Mouse (Mus musculus): ENCODE data around the gene Sirt3.
"Not testable (repeated sequence)": the region's sequence is repeated elsewhere in the genome, so short reads cannot be mapped to it uniquely, and the experiment has no call there.

Sirt3 gene

DNA sequence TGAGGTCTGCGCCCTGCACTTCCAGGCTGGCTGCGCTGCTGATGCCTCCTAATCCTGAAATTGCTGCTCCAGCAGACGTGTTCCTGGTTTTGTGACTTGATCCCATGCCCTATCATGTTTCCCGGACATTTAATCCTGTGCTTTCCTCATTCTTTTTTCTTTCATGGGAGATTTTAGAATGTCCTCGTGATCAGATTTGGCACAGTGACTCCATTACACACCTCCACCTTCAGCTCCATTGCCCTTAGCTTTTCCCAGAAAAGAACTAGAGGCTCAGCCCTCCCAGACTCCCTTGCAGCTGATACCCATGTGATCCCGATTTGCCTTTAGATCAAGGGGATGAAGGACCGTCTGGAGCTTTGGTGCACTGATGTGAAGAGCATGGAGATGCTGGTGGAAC, 15.8 kb upstream of the Sirt3 start:
- DNase-seq (ENCODE audit: low read depth) = no peak

DNA sequence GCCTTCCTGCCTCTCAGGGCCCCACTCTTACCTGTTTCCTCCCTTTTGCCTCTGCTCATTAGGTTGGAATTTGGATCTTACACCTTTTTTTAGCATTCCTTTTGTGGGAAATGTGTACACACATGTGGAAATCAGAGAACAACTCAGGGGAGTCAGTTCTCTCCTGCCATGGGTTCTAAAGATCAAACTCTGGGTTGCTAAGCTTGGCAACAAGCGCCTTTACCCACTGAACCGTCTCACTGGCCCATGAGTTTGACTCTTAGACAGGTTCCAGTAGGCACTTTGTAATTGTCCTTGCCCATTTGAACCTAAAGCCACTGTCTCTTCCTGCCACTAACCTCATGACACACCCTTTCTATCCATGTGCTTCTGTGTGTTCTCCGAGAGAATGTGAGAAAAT, 12.5 kb upstream of the Sirt3 start:
- DNase-seq (ENCODE audit: low read depth) = no peak

DNA sequence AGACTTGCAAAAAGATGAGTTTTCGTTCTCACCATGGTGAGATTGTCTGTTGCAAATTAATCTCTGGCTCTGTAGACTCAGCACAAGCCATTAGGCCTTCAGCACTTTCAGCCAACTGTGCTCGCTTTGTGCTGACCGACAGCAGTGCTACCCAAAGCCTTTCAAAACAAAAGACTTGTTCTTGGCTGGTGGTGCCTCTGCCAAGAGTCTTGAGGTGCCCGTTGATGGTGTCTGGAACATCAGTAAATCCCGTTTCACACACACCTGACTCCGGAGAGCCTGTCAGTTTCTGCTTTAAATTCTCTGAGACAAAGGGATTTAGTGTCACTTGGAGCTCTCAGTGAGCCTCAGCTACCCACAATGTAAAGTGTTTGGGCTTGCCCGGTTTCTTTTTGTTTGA, 11.9 kb upstream of the Sirt3 start:
- no peak for DNase-seq (ENCODE audit: low read depth)

DNA sequence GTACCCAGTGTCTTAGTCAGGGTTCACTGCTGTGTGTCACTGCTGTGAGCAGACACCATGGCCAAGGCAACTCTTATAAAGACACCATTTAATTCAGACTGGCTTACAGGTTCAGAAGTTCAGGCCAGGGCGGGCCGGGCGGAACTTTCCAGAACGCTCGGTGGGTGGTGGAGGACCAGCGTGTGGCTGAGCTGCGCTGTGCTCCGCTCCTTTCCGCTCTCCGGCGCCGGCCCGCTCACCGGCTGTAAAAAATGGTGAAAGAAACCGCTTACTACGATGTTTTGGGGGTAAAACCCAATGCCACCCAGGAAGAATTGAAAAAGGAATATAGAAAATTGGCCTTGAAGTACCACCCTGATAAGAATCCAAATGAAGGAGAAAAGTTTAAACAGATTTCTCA, 8.5 kb upstream of the Sirt3 start:
- DNase-seq (ENCODE audit: low read depth) = not testable (repeated sequence)

DNA sequence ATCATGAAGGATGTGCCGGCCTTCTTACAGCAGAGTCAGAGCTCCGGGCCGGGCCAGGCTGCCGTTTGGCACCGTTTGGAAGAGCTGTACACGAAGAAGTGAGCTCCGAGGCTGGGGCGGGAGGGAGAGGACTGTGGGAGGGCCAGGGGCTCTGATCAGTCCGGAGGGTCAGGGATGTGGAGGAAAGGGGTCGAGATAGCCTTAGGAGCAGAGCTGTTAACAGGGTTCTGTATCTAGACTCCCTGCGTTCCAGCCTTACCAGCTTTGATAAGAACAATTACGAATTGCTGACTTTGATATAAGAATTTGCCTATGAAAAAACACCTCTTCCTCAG, 327 bp upstream of the Sirt3 start:
- DNase-seq (ENCODE audit: low read depth) = no peak

DNA sequence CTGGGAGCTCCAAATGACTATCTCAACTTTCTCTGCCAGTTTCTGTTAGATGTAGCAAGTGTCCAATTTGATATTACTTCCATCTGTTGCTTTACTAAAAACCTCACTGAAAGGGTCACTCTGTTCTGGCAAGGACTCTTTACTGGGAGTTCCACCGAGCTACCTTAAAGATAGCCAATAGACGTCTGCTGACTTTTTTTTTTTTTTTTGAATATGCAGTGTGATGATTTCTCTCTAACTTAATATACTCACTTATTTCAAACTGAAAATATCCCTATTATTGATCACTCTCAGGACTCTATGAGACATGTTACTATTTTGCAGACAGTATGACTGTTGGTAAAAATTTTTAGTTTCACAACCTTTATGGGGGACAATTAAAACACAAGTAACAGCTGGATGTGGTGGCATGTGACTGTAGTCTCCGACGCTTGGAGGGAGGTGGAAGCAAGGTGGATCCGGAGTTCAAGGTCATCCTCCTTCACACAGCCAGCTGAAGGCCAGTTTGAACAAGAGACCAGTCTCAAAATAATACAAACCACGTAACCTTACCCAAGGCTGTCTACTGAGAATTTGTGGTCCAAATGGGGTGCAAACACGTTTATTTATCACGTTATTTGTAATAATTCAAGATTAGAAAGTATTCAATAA, 1.1 kb downstream of the Sirt3 start:
- no peak for DNase-seq (ENCODE audit: low read depth)

DNA sequence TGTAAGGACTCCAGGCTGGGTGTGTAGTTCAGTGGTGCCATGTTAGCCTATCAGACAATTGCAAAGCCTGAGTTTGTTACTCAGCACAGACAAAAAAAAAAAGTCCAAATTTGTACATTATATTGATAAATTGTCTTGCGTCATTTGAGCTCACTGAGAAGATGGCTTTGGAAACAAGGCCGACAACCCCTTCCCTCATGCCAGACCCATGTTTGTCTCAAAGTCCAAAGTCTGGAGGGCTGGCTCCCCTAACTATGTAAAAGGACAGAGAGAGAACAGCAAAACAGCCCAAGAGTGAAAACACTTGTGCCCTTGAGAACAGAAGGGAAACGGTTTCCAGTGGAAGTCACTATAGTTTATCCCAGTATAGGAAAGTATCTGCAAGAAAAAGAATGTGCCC, 1.7 kb downstream of the Sirt3 start:
- no peak for DNase-seq (ENCODE audit: low read depth)

DNA sequence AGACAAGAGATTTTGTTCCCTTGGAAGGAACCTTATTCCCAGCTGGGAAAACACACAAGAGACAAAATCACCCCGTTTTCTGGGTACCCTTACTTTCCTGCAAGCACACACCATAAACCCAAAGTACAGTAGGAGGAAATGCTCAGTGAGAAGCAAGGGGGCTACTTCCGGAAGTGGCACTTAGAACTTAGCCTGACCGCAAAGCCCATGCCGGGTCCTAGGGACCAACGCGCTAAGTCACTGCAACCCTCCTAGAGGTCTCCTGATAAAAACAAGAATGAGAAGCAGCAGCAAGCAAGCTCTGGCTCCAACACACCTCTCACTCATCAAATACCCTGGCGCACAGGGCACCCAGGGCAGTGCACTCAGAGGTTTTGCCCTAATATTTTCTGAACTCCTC, 2.8 kb downstream of the Sirt3 start:
- DNase-seq (ENCODE audit: low read depth) = no peak

DNA sequence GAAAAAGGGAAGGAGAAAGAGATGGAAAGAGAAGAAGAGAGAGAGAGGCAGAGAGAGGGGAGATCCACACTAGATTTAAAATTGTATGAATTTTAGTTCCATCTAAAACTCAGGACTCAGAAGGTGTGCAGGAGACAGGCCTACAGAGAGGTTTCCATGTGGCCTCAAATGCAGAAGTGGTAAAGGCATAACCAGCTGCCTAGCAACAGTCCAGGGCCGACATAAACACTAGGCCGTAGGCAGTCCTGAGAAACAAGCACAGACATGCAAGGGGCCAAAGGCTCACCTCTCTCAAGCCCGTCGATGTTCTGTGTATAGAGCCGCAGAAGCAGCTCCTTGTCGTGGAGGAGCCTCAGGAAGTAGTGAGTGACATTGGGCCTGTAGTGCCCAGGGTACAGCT, 4.7 kb downstream of the Sirt3 start:
- DNase-seq (ENCODE audit: low read depth) = peak; percentile 41

DNA sequence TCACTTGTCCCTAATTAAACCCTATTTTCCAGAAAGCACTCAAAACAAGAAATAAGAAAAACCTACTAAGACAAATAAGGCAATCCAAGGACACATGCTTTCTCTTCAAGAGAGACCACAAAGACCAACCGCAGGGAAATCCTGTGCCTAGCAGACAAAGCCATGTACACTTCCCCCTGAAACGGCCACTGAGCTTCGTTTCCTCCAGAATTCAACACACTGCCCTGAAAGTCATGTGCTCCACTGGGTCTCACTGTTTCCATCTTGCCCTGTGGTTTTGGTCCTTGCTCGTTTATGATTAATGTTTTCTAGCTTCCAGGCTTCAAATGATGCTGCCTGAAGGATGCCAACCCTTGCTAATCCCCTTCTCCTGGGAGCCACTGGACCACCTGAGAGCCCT, 7.9 kb downstream of the Sirt3 start:
- peak; percentile 54 for DNase-seq (ENCODE audit: low read depth)

DNA sequence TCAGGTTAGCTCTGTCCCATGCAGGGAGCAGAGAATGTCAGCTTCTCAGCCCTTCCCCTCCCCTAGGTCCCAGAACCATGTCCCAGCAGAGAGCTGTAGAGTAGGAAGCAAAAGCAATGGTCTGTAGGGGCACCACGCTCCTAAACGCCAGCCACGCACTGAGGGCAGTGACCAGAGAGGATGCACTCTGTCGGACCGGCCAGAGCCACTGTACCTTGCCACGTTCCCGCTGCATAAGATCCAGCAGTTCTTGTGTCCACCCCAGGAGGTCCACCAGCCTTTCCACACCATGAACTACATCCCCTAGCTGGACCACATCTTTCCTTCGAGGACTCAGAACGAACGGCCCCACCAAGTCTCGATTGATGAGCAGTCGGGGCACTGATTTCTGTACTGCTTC, 17.3 kb downstream of the Sirt3 start:
- DNase-seq (ENCODE audit: low read depth) = no peak

DNA sequence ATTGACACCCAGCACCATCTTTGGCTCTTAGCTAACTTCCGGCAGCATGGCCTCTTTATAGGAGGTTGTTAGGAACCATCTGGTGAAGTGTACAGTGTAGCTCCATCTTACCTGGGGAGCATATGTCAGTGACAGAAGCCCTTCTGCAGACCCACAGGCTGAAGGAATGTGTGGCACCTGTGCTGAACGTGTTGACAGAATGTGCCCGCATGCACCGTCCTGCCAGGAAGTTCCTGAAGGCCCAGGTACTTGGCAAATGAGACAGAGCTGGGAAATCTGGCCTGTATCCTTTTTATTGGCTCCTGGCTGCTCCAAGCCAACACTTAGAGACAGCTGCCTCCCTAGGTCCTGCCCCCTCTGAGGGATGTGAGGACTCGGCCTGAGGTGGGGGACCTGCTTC, 21.4 kb downstream of the Sirt3 start:
- no peak for DNase-seq (ENCODE audit: low read depth)

DNA sequence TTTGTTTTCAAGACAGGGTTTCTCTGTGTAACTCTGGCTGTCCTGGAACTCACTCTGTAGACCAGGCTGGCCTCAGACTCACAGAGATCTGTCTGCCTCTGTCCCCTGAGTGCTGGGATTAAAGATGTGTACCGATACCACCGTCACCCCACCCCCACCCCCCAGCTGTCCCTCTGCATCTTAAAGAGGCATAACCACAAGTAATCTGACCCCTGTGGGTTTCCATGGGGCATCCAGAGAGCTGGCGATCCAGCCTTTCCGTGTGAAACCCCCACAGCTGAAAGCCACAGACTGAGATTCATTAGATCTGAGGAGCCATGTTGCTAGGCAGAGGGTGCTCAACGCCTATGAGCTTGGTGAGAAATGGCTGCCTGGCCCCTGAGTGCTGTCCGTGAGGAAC, 22.1 kb downstream of the Sirt3 start:
- no peak for DNase-seq (ENCODE audit: low read depth)

DNA sequence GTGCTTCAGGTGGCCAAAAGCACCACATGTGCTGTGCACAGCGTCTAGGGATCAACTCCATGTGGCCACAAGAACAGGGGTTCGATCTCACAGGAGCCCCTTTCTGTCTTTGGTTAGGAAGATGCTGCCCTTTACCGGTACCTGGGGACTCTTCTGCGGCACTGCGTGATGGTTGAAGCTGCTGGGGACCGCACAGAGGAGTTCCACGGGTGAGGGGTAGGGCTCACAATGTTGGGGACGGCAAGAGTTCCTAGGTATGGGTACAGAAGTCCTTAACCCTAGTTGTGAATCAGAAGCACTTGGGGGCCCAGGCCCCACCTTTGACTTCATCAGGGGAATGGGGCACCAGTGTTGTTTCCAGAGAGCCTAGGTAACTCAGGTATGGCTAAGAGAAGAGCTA, 23.4 kb downstream of the Sirt3 start:
- DNase-seq (ENCODE audit: low read depth) = no peak

DNA sequence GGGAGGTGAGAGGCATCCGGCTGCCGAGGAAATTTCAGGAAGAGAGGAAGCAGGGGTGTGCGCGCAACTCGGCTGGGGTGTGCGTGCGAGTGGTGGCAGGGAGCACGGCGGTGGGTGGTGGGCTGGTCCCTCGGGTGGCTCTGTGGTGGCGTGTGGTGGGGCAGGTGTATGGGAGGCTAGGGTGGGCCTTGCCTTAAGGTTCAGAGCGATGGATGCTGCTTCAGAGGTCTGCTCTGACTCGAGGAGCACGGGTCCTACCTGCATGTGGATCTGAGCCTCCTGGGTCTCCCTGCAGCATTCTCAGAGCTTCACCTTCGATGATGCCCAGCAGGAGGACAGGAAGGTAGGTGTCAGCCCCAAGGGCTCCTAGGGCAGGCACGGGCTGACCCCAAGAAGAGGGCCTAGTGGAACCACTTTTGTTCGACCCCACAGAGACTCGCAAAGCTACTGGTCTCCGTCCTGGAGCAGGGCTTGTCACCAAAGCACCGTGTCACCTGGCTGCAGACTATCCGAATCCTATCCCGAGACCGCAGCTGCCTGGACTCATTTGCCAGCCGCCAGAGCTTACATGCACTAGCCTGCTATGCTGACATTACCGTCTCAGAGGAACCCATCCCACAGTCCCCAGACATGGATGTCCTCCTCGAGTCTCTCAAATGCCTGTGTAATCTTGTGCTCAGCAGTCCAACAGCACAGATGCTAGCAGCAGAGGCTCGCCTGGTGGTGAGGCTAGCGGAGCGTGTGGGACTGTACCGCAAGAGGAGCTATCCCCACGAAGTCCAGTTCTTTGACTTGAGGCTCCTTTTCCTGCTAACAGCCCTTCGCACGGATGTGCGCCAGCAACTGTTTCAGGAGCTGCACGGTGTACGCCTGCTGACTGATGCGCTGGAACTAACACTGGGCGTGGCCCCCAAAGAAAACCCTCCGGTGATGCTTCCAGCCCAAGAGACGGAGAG, 24.3 kb downstream of the Sirt3 start, which contains the start of gene Bet1l:
Gene Bet1l, minus strand, starts transcription at position 28 of the 956 bp plus-strand sequence.
- no peak for DNase-seq (ENCODE audit: low read depth)

DNA sequence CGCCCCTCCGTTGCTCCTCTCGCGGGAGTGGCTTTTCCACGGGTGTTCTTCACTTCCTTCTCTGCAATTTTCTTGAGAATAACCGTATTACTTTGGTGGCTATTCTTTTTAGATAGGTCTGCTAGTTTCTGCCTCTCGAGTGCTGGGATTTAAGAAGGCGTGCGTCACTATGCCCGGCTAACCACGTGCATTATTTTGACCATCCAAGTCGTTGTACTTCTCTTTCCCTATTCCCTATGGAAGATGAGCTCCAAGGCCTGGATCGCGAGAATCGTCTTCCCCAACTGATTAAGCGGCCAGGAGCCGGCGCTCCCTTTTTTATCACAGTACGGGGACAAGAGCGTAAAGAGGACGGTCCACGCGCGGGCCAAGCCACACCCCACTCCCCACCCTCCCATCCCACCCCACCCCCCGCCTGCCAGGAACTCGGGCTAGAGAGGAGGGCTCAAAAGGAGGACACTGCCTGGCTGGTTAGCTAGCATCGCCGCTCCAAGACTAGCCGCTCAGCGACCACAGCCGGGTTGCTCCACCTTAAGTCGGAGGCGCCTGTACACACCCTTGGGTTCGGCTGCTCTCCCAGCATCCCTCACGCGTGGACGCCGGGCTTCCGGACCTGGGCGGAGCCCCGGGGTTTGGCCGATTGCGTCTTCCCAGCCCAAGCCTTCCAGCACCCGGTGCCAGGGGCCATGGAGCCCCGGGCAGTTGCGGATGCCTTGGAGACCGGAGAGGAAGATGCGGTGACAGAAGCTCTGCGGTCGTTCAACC, 25.1 kb downstream of the Sirt3 start, which contains the start of gene Ric8a:
Gene Ric8a, plus strand, starts transcription at position 173 of the 765 bp plus-strand sequence.
- peak; percentile 74 for DNase-seq (ENCODE audit: low read depth)

DNA sequence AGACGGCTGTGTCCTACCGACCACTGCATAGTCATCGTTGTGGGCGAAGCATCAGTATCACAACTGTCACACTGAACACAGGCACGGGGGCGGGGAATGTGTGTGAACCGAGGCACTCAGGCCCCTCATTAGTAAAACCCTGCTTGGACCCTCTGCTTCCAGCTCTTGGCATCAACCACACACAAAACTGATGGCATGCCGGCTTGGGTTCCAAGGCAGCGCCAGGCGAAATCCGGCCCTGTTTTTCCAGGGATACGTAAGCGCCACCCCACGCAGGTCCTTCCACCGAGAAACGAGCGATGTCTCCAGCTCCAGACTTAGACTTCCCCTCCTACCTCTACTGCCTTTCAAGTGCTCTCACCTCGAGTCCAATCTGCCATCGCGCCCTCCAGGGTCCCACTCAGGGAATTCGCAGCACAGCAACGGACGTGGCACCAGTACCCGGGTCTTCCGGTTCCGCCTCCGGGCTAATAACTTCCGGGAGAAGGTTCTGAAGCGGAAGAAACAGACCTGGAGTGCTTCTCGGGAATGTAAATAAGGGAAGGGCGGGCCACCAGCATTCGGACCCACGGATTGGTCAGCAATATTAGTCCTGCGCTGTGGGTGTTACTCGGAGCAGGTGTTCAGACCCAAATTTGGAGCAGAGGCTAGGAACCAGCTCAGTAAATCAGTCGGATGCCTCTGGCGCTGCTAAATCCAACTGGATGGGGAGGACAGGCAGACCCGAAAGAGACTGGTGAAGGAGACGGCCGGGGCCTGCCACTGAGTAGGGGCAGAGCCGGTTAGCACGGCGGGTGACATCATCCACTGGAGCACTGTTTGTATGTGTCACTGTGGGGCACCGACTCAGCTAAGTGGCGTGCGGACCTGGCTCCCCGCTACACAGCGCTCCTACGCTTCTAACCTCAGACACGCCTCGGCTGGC, 26.0 kb downstream of the Sirt3 start, which contains the start of gene Gm45785:
Gene Gm45785, minus strand, starts transcription at position 472 of the 925 bp plus-strand sequence.
- peak; percentile 82 for DNase-seq (ENCODE audit: low read depth)

DNA sequence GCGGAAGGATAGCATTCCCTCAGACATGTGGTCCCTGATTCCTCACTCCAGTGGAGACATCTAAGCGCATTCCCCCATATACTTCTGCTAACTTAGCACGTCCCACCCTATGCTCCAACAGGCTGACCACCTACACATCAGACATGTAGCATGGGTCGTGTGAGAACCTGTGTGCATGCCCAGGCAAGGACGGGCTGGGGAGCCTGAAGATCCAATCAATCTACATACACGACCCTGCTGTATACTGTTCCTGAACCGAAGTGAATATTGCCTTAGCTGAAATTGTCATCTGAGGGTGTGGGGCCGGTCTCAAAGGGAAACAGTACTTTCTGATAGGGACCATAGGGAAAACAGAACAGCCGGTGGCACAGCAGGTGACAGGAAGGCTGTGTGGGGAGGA, 26.9 kb downstream of the Sirt3 start:
- no peak for DNase-seq (ENCODE audit: low read depth)

DNA sequence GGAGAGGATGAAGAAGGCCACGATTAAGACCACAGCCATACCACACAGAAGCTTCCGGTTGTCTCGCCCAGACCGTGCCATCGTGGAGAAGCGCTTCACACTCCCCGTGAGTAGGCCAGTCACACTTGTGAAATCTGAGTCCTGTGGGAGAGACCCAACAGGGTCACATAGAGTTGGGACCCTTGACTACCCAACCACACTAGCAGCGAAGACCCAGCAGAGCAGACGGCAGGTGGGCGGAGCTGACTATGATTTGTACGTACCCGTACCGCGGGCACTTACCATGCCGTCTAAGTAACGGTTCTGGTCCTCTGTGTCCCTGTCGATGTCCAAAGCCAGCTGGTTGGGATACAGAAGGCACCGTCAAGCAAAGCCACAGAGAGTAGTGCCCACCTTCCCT, 27.6 kb downstream of the Sirt3 start:
- DNase-seq (ENCODE audit: low read depth) = no peak

DNA sequence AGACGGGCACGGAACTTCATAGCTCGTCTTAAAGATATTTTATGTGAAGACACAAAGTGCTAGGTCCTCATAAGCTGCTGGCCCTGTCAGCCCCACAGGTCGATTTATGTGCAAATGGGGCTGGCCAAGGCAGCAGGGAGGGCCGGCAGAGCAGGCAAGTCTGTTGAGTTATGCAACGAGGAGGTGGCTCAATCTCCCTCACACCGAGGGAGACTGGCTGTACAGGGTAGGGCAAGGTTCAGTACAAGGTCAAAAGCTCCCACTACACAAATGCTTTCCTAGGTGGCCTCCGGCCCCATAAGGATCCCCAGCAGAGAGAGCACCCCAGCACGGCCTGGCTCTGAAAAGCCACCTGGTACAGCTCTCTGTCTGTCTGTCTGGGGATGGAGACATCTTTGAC, 28.7 kb downstream of the Sirt3 start:
- DNase-seq (ENCODE audit: low read depth) = no peak

DNA sequence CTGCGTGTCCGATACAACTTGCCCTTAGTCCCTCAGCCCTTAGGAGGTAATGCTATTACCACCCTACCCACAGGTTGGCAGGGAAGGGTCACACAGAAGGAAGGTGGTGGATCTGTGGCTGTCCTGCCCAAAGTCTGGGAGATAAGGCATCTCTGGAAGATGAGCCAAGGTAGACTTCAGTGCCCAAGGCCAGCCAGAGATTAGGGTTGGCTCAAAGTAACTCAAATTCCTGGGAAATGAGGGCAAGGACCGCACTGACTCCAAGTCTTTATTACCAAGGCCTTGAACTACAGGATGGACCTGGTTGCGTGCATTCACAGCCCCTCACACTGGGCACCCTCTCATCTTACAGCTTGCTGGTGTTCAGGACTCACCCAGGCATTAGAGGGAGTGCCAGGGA, 30.2 kb downstream of the Sirt3 start:
- no peak for DNase-seq (ENCODE audit: low read depth)

DNA sequence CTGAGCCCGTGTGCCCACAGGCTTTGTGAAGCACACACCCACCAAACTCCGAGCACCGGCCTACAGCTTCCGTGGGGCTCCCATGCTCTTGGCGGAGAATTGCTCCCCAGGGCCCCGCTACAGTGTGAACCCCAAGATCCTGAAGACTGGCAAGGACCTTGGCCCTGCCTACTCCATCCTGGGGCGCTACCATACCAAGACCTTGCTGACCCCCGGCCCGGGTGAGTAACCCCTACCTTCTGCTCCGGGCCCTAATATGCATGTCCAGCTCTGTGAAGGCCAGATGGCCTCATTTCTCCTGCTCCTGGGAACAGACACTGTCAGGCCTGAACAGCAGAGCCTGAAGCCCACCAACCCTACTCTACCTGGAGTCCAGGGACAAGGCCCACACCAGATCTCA, 33.5 kb downstream of the Sirt3 start:
- DNase-seq (ENCODE audit: low read depth) = no peak

Data from c-Kit-positive CD71-negative TER-119-negative erythroid progenitor cells, embryonic 14.5 days (primary cell).